Mouse (Mus musculus): ENCODE data around the gene Psmd2. TPM values are rescaled to one million over a fixed set of nuclear protein-coding genes. Genes with fewer than 3 reads are reported as not detected.

Psmd2 gene
- polyA plus RNA-seq, 1 experiment from 2014 or later: 357 TPM

DNA sequence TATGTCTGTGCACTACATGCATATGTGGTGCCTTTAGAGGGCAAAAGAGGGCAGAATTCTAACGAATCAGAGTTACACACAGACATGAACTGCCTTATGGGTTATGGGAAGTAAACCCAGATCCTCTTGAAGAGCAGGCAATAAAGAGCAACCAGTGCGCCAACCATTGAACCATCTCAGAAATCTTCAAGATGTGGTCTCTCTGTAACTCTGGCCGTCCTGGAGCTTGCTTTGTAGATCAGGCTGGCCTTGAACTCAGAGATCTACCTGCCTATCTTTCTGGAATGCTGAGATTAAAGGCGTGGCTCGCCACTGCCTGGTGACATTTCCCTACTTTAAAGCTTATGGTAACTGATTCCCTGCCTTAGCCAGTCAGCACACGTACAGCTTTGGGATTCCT lies 20.4 kb downstream of the Psmd2 start:
- peaks cover 20% of the 10 kb centered on the region for H3K36me3 ChIP-seq
- no peak overlapping the region for H3K9ac ChIP-seq
- peaks cover 26% of the 10 kb centered on the region for H3K4me1 ChIP-seq (replicated peaks)
- peak overlapping the region; percentile 68 for H3K4me3 ChIP-seq
- no peaks in the 10 kb centered on the region for H3K27me3 ChIP-seq
- peak overlapping the region; percentile 90 for H3K4me2 ChIP-seq
- no peak for ATAC-seq (ENCODE audit: low FRiP score, low read depth)
- H3K27ac ChIP-seq (replicated peaks): 0 out of 2 replicates have a peak overlapping the region, but pooled peaks have one; percentile 84
- 22% methylated on average over 6 of the region's 6 CpGs for WGBS
- H3K9me3 ChIP-seq: no peaks in the 10 kb centered on the region

DNA sequence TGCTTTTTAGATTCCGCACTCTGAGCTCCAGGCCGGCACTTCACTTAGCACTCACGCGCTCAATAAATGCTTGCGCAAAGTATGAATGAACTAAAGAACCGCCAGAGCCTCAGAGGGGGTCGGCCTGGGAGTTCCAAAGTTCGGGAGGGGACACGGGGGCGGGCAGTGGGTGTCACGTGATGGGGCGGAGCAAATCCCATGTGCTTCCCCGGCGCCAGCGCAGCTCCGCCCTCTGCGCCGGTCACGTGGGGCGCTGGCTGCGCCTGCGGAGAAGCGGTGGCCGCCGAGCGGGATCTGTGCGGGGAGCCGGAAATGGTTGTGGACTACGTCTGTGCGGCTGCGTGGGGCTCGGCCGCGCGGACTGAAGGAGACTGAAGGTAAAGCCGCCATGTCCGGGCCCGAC lies 21.0 kb downstream of the Psmd2 start:
- H3K4me1 ChIP-seq (replicated peaks): peaks cover 27% of the 10 kb centered on the region
- H3K9ac ChIP-seq: peak overlapping the region; percentile 84
- peak; percentile 98 for ATAC-seq (ENCODE audit: low FRiP score, low read depth)
- H3K4me3 ChIP-seq: peak overlapping the region; percentile 68
- peak overlapping the region; percentile 84 for H3K27ac ChIP-seq (replicated peaks)
- H3K27me3 ChIP-seq: no peaks in the 10 kb centered on the region
- no peaks in the 10 kb centered on the region for H3K9me3 ChIP-seq
- WGBS: 0% methylated on average over 37 of the region's 38 CpGs
- H3K4me2 ChIP-seq: peak overlapping the region; percentile 90
- peaks cover 25% of the 10 kb centered on the region for H3K36me3 ChIP-seq

DNA sequence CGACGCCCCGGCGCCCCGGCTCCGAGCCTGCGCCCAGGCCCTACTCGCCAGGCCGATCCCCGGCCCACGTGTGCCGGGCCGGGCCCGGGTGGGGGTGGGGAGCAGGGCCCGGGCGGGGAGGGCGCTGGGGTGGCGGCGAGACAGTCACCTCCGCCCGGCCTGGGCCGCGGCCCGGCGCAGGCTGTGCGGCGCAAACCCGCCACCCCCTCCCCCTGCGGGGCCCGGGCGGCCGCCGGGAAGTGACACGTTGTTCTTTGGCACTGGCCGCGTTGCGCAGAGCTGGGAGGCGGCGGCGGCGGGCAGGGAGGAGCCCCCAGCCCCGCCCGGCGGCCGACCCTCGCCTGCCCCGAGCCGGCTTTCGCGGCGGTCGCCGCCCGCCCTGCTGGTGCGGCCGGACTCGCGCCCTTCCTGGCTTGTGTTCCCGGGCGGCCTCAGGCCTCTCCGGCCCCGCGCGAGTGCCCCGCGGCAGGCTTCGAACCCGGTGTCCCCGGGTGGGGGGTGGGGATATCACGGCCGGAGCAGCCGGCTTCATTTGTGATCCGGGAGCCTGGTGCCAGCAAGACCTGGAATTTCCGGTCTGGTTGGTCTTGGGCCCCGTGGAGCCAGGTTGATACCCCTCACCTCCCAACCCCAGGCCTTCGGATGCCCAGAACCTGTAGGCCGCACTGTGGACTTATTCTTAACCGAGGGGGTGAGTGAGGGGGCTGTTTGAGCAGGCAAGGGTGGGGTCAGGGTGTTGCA lies 21.7 kb downstream of the Psmd2 start:
- Histone ChIP-seq H3K9me3 (no peaks in the 10 kb centered on the region), H3K9ac (peak overlapping the region; percentile 84), H3K36me3 (peaks cover 32% of the 10 kb centered on the region), H3K27ac (replicated peaks) (peak overlapping the region; percentile 84), H3K4me3 (peak overlapping the region; percentile 68), H3K4me2 (peak overlapping the region; percentile 90), H3K27me3 (no peaks in the 10 kb centered on the region), H3K4me1 (replicated peaks) (peaks cover 32% of the 10 kb centered on the region)
- peak; percentile 87 for ATAC-seq (ENCODE audit: low FRiP score, low read depth)
- 0% methylated on average over 51 of the region's 78 CpGs for WGBS

DNA sequence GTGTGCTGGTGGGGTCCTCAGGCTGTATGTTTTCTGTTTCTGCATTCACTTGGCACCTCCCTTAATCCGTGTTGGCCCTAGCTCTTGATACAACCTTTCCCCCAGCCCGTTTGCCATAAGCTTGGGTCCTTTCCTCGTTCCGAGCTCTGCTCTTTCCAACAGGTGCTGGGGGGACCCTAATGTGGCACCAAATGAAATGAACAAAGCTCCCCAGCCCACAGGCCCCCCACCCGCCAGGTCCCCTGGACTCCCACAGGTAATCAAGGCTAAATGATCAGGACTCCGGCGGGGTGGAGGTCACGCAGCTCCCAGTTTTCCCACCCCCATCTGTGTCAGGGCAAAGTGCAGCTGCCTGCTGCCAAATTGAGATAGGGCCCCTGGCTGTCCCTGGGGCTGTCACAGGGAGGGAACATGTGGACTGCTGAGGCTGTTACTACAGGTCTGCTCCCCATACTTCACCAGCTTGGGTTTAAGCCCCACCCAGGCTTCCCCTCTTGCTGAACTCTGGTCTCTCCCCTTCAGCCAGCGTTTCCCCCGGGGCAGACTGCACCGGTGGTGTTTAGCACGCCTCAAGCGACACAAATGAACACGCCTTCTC lies 22.4 kb downstream of the Psmd2 start:
- no peaks in the 10 kb centered on the region for H3K9me3 ChIP-seq
- peak overlapping the region; percentile 84 for H3K9ac ChIP-seq
- no peak for ATAC-seq (ENCODE audit: low FRiP score, low read depth)
- H3K27ac ChIP-seq (replicated peaks): 0 out of 2 replicates have a peak overlapping the region, but pooled peaks have one; percentile 84
- H3K27me3 ChIP-seq: no peaks in the 10 kb centered on the region
- H3K4me3 ChIP-seq: peak overlapping the region; percentile 68
- H3K4me2 ChIP-seq: peak overlapping the region; percentile 90
- 9% methylated on average over 14 of the region's 14 CpGs for WGBS
- peaks cover 32% of the 10 kb centered on the region for H3K4me1 ChIP-seq (replicated peaks)
- H3K36me3 ChIP-seq: peaks cover 38% of the 10 kb centered on the region

DNA sequence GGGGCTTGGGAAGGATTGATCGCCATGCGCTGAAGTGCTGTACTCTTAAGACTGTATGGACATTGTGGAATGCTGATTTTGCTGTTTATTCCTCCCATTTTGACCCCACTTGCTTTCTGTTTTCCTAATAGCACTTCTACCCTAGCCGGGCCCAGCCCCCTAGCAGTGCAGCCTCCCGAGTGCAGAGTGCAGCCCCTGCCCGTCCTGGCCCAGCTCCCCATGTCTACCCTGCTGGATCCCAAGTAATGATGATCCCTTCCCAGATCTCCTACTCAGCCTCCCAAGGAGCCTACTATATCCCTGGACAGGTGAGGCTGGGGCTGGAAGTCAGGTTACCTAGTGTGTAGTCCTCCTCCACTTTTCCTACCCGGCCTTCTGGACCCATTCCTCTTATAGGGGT lies 23.8 kb downstream of the Psmd2 start:
- Histone ChIP-seq H3K4me3 (no peak overlapping the region), H3K27ac (replicated peaks) (no peak overlapping the region), H3K4me1 (replicated peaks) (peaks cover 32% of the 10 kb centered on the region), H3K9ac (no peak overlapping the region), H3K4me2 (no peak overlapping the region), H3K27me3 (no peaks in the 10 kb centered on the region), H3K9me3 (no peaks in the 10 kb centered on the region), H3K36me3 (peaks cover 52% of the 10 kb centered on the region)
- no peak for ATAC-seq (ENCODE audit: low FRiP score, low read depth)
- 93% methylated on average over 6 of the region's 6 CpGs for WGBS

DNA sequence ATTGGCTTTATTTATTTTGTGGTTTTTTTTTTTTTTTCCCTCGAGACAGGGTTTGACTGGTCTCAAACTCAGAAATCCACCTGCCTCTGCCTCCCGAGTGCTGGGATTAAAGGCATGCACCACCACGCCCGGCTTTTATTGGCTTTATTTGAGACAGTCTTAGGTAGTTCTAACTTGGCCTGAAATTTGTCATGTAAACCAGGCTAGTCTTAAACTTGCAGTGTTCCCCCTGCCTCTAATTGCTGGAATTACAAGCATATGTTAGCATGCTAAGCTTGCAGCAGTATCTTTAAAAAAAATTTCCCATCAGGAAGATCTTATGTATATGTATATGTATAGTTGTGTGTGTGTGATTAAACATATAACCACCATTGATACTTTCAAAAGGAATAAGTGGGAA lies 25.2 kb downstream of the Psmd2 start:
- no peak for ATAC-seq (ENCODE audit: low FRiP score, low read depth)
- 90% methylated on average over 4 of the region's 4 CpGs for WGBS
- H3K36me3 ChIP-seq: peaks cover 66% of the 10 kb centered on the region

DNA sequence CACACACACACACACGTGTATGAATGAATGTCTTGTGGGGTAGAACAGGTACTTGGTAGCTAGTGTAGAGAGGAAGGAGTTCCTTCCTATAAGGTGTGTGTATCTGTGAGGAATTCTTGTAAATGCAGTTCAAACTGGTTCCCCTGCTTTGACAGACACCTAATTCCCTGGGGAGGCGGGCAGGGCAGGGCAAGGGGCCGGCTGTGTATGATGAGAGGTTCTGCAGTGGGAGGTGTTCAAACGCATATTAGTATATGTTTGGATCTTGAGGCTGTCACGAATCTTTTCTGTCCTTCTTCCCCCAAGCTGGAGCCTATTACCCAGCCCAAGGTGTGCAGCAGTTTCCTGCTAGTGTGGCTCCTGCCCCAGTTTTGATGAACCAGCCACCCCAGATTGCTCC lies 25.9 kb downstream of the Psmd2 start:
- H3K36me3 ChIP-seq: peaks cover 73% of the 10 kb centered on the region
- H3K9ac ChIP-seq: no peak overlapping the region
- no peak for ATAC-seq (ENCODE audit: low FRiP score, low read depth)
- no peak overlapping the region for H3K4me2 ChIP-seq
- H3K27ac ChIP-seq (replicated peaks): no peak overlapping the region
- 89% methylated on average over 5 of the region's 5 CpGs for WGBS
- H3K27me3 ChIP-seq: no peaks in the 10 kb centered on the region
- no peak overlapping the region for H3K4me3 ChIP-seq
- no peaks in the 10 kb centered on the region for H3K9me3 ChIP-seq
- peaks cover 27% of the 10 kb centered on the region for H3K4me1 ChIP-seq (replicated peaks)

More for the DNA sequence above, 25.2 kb downstream of the Psmd2 start:
- H3K9me3 ChIP-seq: no peaks in the 10 kb centered on the region
- no peak overlapping the region for H3K4me3 ChIP-seq
- no peak overlapping the region for H3K27ac ChIP-seq (replicated peaks)
- no peak overlapping the region for H3K9ac ChIP-seq
- no peak overlapping the region for H3K4me2 ChIP-seq
- H3K4me1 ChIP-seq (replicated peaks): peaks cover 32% of the 10 kb centered on the region
- H3K27me3 ChIP-seq: no peaks in the 10 kb centered on the region

DNA sequence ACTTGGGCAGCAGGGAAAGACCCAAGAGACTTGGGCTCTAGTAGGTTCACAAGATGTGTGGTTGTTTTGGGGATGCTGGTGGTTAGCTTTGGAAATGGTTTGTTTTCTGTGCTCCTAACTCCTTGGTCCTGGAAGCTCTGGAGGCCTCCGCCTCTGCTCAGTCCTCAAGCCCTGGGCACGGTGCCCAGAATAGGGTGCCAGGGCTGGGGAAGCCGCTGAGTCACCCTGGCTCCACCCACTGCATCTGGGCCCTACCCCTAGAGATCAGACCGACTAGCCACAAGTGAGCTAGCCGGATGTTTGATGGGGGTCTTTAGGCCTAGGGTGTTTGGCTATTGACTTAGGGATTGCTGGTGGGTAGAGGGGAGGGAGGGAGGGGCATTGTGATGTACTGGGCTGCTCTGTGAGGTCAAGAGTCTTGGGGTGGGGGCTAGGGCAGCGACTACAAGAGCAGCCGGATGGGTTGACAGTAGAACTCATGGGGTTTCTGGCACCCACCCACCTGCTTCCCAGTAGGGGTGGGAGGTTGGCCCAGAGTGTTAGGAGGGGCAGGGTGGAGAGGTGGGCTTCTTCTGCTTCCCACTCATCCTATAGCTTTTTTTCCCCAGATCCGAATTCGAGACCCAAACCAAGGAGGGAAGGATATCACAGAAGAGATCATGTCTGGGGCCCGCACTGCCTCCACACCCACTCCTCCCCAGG lies 26.7 kb downstream of the Psmd2 start:
- WGBS: 81% methylated on average over 10 of the region's 10 CpGs
- no peak overlapping the region for H3K4me2 ChIP-seq
- H3K4me1 ChIP-seq (replicated peaks): peaks cover 27% of the 10 kb centered on the region
- no peaks in the 10 kb centered on the region for H3K27me3 ChIP-seq
- no peak overlapping the region for H3K9ac ChIP-seq
- ATAC-seq (ENCODE audit: low FRiP score, low read depth): no peak
- H3K4me3 ChIP-seq: no peak overlapping the region
- H3K27ac ChIP-seq (replicated peaks): no peak overlapping the region
- H3K9me3 ChIP-seq: no peaks in the 10 kb centered on the region
- peaks cover 81% of the 10 kb centered on the region for H3K36me3 ChIP-seq

DNA sequence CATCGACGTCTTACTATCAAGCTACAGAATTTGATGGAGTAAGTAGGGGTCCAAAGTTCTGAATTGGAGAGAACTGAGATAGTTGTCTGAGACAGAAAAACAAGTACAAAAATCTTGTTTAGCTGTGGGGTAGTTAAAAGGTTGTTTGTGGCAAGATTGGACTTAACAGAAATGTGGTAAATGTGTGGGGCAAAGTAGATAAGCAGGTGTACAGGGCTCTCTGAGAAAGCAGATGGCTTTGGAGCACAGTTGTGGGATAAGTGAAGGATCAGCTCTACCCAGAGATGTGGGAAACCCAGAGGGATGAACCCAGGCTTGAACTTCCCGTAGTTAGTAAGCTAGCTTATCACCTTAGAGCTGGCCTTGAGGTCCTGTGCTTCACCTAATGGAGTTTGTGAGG lies 39.3 kb downstream of the Psmd2 start:
- peaks cover 59% of the 10 kb centered on the region for H3K36me3 ChIP-seq
- H3K9me3 ChIP-seq: no peaks in the 10 kb centered on the region
- 93% methylated on average over 3 of the region's 3 CpGs for WGBS
- no peak overlapping the region for H3K4me2 ChIP-seq
- ATAC-seq (ENCODE audit: low FRiP score, low read depth): no peak
- H3K4me1 ChIP-seq (replicated peaks): peaks cover 29% of the 10 kb centered on the region
- no peak overlapping the region for H3K27ac ChIP-seq (replicated peaks)
- no peaks in the 10 kb centered on the region for H3K27me3 ChIP-seq
- no peak overlapping the region for H3K9ac ChIP-seq
- H3K4me3 ChIP-seq: no peak overlapping the region

DNA sequence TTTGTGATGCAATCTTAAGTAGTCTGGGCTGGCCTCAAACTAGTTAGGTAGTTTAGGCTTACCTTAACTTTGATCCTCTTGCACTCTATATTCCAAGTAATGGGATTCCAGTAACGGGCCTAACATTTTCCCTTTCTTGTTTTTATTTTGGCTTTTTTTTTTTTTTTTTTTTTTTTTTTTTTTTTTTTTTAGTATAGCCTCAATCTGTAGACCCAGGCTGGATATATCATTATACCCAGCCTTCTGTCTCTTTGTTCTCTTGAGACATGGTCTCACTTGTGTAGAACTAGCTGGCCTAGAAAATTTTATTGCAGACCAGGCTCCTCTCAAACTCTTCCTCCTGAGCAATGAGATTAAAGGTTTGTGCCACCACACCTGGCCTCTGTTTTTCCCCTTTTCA lies 40.2 kb downstream of the Psmd2 start:
- peaks cover 37% of the 10 kb centered on the region for H3K4me1 ChIP-seq (replicated peaks)
- H3K9me3 ChIP-seq: no peaks in the 10 kb centered on the region
- no peak overlapping the region for H3K9ac ChIP-seq
- ATAC-seq (ENCODE audit: low FRiP score, low read depth): no peak
- H3K4me3 ChIP-seq: no peak overlapping the region
- no peak overlapping the region for H3K27ac ChIP-seq (replicated peaks)
- no peak overlapping the region for H3K4me2 ChIP-seq
- H3K36me3 ChIP-seq: peaks cover 51% of the 10 kb centered on the region
- WGBS: 83% methylated on average over 1 of the region's 1 CpGs
- H3K27me3 ChIP-seq: no peaks in the 10 kb centered on the region

DNA sequence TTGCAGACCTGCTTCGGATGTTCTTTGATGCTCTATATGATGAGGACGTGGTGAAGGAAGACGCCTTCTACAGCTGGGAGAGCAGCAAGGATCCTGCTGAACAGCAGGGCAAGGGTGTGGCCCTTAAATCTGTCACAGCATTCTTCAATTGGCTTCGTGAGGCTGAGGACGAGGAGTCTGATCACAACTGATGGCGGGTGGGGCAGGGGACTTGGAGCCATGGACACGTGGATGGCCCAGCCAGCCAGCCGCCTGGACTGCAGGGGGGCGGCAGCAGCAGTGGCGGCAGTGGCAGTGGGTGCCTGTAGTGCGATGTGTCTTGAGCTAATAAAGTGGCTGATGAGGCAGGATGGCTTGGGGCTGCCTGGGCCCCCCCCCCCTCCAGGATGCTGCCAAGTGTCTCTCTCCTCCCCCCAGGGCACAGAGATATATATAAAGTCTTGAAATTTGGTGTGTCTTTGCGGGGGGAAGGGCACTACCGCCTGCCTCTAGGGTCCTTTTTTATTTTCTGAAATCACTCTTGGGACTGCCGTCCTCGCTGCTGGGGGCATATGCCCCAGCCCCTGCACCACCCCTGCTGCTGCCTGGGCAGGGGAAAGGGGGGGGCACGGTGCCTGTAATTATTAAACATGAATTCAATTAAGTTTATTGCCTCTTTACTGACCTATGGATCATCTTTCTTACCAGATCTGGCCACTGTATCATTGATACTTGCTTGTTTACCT lies 41.0 kb downstream of the Psmd2 start:
- H3K27me3 ChIP-seq: no peaks in the 10 kb centered on the region
- peak overlapping the region; percentile 66 for H3K4me2 ChIP-seq
- H3K4me3 ChIP-seq: peak overlapping the region; percentile 62; the same call in 1 of the 2 replicates
- peak overlapping the region; percentile 97 for H3K27ac ChIP-seq (replicated peaks)
- ATAC-seq (ENCODE audit: low FRiP score, low read depth): 0 out of 2 replicates have a peak, but pooled peaks have one; percentile 0
- no peak overlapping the region for H3K9ac ChIP-seq
- H3K36me3 ChIP-seq: peaks cover 43% of the 10 kb centered on the region
- WGBS: 35% methylated on average over 16 of the region's 16 CpGs
- H3K9me3 ChIP-seq: no peaks in the 10 kb centered on the region
- peaks cover 44% of the 10 kb centered on the region for H3K4me1 ChIP-seq (replicated peaks)

All from hindbrain, embryonic 15.5 days (tissue).